Mouse (Mus musculus) liver, embryonic 12.5 days (tissue): ENCODE results near the gene Hoxb4. TPM values are rescaled to one million over a fixed set of nuclear protein-coding genes. Genes with fewer than 3 reads are reported as not detected.

Experiments
- ATAC-seq: fragments of 200-750 bp; cut with Nextera tagmentation; 2 replicates; pipeline ENCODE4 v1.8.0; 2017; ENCODE audit warnings: moderate number of reproducible peaks, mild to moderate bottlenecking, moderate library complexity
- H3K27ac ChIP-seq: fragments of 300-500 bp; sonication (generic); 2 replicates; pipeline ENCODE4 v1.5.1; 2016; ENCODE audit warnings: mild to moderate bottlenecking
- H3K27me3 ChIP-seq: fragments of 300-500 bp; sonication (generic); replicated peaks from 2 replicates; pipeline ENCODE4 v1.6.1; 2016; ENCODE audit warnings: mild to moderate bottlenecking, moderate library complexity
- H3K36me3 ChIP-seq: fragments of 300-500 bp; sonication (generic); 2 replicates; pipeline ENCODE4 v1.6.1; 2016; ENCODE audit warnings: mild to moderate bottlenecking, moderate library complexity
- H3K4me1 ChIP-seq: fragments of 300-500 bp; sonication (generic); 2 replicates; pipeline ENCODE4 v1.6.1; 2016
- H3K4me2 ChIP-seq: fragments of 300-500 bp; sonication (generic); 2 replicates; pipeline ENCODE4 v1.6.1; 2016; ENCODE audit warnings: mild to moderate bottlenecking, moderate library complexity
- H3K4me3 ChIP-seq: fragments of 300-500 bp; sonication (generic); 2 replicates; pipeline ENCODE4 v1.5.1; 2016; ENCODE audit warnings: mild to moderate bottlenecking, moderate library complexity
- H3K9ac ChIP-seq: fragments of 300-500 bp; sonication (generic); 2 replicates; pipeline ENCODE4 v1.6.1; 2016; ENCODE audit warnings: mild to moderate bottlenecking, moderate library complexity
- H3K9me3 ChIP-seq: fragments of 300-500 bp; sonication (generic); replicated peaks from 2 replicates; pipeline ENCODE4 v1.6.1; 2016; ENCODE audit warnings: mild to moderate bottlenecking, moderate library complexity
- WGBS: fragments of 180-500 bp; shearing (Covaris S2); methylation state at CpG from one replicate; pipeline ENCODE4 v1.1.7; 2016; ENCODE audit not compliant: insufficient replicate concordance; 5-methylcytosine and 5-hydroxymethylcytosine counted together
- polyA plus RNA-seq: library from polyadenylated mRNA; unstranded; fragments of >200 nt; fragmentation: Nextera tagmentation; extraction: Ambion mirVana; gene quantifications from 2 replicates; pipeline ENCODE4 v1.2.1, GENCODE M21; 2016

Hoxb4 gene
- polyA plus RNA-seq, 1 experiment from 2014 or later = 0.62 TPM

DNA sequence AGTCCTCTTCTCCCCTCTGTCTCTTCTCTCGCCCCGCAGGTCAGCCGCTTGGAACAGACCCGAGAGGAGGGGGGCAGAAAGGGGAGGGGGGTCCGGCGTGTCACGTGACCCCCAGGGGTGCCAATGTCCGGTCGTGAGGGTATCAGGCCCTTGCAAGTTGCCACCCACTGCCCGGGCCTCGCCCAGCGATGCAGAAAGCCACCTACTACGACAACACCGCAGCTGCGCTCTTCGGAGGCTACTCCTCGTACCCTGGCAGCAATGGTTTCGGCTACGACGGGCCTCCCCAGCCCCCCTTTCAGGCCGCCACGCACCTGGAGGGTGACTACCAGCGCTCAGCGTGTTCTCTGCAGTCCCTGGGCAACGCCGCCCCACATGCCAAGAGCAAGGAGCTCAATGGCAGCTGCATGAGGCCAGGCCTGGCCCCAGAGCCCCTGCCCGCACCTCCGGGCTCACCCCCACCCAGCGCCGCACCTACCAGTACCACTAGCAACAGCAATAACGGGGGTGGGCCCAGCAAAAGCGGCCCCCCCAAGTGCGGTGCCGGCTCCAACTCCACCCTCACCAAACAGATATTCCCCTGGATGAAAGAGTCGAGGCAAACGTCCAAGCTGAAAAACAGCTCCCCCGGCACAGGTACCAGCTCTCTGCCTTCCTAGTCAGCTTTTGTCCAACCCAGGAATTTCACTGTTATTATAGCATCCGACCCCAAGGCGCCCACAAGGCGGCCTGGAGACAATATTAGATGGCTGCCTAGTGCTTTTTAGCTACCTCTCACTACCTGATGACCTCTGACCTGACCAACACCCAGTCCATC is 26.2 kb downstream of the Hoxb4 start:
- no peak overlapping the region for H3K9ac ChIP-seq
- H3K27ac ChIP-seq = 0 out of 2 replicates have a peak overlapping the region, but pooled peaks have one; percentile 1
- no peak for ATAC-seq
- H3K4me2 ChIP-seq = no peak overlapping the region
- no peaks in the 10 kb centered on the region for H3K36me3 ChIP-seq
- peaks cover 97% of the 10 kb centered on the region for H3K27me3 ChIP-seq
- no peaks in the 10 kb centered on the region for H3K9me3 ChIP-seq
- peaks cover 27% of the 10 kb centered on the region for H3K4me1 ChIP-seq
- H3K4me3 ChIP-seq = no peak overlapping the region
- WGBS = 27% methylated on average over 39 of the region's 40 CpGs

DNA sequence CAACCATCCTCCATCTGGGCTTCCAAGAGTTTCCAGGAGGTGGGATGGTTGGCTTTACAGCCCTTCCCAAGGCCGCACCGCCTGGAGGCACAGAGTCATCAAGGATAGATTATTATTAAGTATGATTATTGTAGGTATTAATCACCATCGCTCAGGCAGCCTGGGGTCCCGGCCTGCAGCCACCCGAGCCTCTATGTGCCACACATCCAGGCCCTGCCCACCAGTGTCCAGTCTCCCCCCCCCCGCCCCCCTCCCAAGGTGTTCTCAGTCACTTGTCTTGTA is 26.8 kb downstream of the Hoxb4 start:
- Histone ChIP-seq H3K27ac (no peak overlapping the region), H3K9ac (no peak overlapping the region), H3K4me2 (peak overlapping the region; percentile 43), H3K4me3 (no peak overlapping the region), H3K9me3 (no peaks in the 10 kb centered on the region), H3K36me3 (no peaks in the 10 kb centered on the region), H3K4me1 (peaks cover 27% of the 10 kb centered on the region), H3K27me3 (peaks cover 97% of the 10 kb centered on the region)
- no peak for ATAC-seq
- WGBS = 45% methylated on average over 6 of the region's 6 CpGs

DNA sequence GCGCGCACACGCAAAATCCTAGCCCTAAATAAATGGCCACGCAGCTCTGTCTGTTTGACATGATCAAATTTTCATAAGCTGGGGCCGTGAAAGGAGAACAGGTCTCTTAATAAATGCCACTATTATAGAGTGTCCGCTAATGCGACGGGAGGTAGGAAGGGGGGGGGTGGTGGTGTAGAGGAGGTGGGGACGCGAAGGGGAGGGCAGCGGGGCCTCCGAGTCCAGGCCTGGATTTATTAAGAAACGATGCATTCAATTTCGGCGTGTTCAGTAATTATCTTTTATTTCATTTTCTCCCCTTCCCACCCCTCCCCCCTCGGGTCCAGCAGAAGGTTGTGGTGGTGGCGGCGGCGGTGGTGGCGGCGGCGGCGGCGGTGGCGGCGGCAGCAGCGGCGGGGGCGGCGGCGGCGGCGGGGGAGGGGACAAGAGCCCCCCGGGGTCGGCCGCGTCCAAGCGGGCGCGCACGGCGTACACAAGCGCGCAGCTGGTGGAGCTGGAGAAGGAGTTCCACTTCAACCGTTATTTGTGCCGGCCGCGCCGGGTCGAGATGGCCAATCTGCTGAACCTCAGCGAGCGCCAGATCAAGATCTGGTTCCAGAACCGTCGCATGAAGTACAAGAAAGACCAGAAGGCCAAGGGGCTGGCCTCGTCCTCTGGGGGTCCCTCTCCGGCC is 27.3 kb downstream of the Hoxb4 start:
- 6% methylated on average over 42 of the region's 56 CpGs for WGBS
- no peak for ATAC-seq
- Histone ChIP-seq H3K27ac (peak overlapping the region; percentile 36; the same call in 1 of the 2 replicates), H3K4me2 (peak overlapping the region; percentile 43), H3K9ac (no peak overlapping the region), H3K36me3 (no peaks in the 10 kb centered on the region), H3K4me3 (peak overlapping the region; percentile 35), H3K4me1 (peaks cover 27% of the 10 kb centered on the region), H3K9me3 (no peaks in the 10 kb centered on the region), H3K27me3 (peaks cover 97% of the 10 kb centered on the region)

DNA sequence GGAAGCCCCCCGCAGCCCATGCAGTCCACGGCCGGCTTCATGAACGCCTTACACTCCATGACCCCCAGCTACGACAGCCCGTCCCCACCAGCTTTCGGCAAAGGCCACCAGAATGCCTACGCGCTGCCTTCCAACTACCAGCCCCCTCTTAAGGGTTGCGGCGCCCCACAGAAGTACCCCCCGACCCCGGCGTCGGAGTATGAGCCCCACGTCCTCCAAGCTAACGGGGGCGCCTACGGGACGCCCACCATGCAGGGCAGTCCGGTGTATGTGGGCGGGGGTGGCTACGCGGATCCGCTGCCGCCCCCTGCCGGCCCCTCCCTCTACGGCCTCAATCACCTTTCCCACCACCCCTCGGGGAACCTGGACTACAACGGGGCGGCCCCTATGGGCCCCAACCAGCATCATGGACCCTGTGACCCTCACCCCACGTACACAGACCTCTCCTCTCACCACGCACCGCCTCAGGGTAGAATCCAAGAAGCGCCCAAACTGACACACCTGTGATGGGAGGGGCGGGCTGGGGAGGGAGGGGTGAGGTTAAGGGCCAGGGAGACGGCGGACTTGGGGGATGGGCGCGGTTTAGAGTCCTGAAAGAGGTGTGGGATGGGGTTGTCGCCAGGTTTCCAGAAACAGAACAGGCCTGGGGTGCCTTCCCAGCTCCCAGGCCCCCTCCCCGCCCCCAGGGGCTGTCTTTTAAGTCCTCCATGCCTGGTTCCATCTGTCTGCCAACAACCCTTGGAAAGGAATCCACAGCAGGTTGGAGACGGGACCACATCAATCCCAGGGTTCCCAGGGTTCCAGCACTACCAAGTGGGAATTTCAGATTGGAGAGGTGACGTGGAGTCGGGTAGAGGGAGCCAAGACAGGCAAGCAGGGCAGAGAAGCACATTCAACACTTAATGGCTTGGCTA is 28.1 kb downstream of the Hoxb4 start:
- Histone ChIP-seq H3K27me3 (peaks cover 97% of the 10 kb centered on the region), H3K4me1 (peaks cover 27% of the 10 kb centered on the region), H3K36me3 (no peaks in the 10 kb centered on the region), H3K4me3 (peak overlapping the region; percentile 35), H3K4me2 (peak overlapping the region; percentile 43), H3K27ac (peak overlapping the region; percentile 36; the same call in 1 of the 2 replicates), H3K9ac (no peak overlapping the region), H3K9me3 (no peaks in the 10 kb centered on the region)
- WGBS = 12% methylated on average over 45 of the region's 45 CpGs
- no peak for ATAC-seq

DNA sequence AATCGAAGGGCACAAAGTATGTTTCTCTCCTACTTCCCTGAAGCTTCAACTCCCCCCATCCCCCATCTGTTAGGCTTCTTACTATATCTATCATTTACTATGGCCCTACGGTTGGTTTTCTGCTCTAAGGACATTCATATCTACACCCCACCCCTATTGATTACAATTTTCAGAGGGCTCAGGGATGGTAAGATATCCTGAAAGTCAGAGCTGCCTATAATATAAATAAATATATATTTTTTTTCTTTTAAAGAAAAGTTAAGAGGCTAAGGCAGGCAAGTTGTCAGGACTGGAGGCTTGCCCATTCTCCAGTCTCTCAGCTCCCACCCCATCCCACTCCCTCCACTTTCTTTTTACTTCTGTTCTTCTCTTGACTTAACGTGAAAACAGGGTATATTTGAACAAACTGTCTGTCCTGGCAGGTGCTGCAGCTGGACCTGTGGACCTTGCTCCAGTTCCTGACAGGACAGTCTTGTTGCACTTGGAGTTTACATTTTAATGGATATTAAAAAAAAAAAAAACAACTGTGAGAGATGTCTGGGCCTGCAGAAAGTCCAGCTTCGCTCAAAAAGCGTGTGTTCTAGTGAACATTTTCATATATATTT is 29.0 kb downstream of the Hoxb4 start:
- H3K4me1 ChIP-seq = peaks cover 23% of the 10 kb centered on the region
- peaks cover 97% of the 10 kb centered on the region for H3K27me3 ChIP-seq
- H3K4me2 ChIP-seq = no peak overlapping the region

DNA sequence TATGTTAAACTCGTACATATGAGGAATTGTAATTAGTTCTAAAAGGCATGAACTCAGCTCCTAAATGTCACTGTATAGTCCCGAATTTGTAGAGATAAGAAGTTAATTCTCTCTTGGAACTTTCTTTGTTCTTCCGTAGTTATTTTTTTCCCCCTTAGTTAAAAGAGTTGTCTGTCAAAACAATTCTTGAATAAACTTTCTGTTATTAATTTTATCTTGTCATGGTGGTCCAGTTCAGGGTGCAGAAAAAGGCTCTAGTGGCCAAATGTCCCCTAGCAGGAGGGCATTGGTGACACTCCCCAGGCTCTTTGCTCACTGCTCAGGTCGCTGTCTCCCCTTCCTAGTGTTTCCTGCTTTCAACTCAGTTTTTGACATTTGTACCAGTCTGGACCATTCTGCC is 29.6 kb downstream of the Hoxb4 start:
- no peak overlapping the region for H3K4me2 ChIP-seq
- ATAC-seq = no peak
- peaks cover 23% of the 10 kb centered on the region for H3K4me1 ChIP-seq
- no peaks in the 10 kb centered on the region for H3K9me3 ChIP-seq
- peak overlapping the region; percentile 45; the same call in 1 of the 2 replicates for H3K27ac ChIP-seq
- no peak overlapping the region for H3K9ac ChIP-seq
- peaks cover 97% of the 10 kb centered on the region for H3K27me3 ChIP-seq
- H3K36me3 ChIP-seq = no peaks in the 10 kb centered on the region
- 24% methylated on average over 4 of the region's 4 CpGs for WGBS
- H3K4me3 ChIP-seq = no peak overlapping the region

More for the DNA sequence above, 29.0 kb downstream of the Hoxb4 start:
- Histone ChIP-seq H3K9me3 (no peaks in the 10 kb centered on the region), H3K27ac (no peak overlapping the region), H3K9ac (no peak overlapping the region), H3K4me3 (no peak overlapping the region), H3K36me3 (no peaks in the 10 kb centered on the region)
- ATAC-seq = no peak
- WGBS = 44% methylated on average over 5 of the region's 5 CpGs

DNA sequence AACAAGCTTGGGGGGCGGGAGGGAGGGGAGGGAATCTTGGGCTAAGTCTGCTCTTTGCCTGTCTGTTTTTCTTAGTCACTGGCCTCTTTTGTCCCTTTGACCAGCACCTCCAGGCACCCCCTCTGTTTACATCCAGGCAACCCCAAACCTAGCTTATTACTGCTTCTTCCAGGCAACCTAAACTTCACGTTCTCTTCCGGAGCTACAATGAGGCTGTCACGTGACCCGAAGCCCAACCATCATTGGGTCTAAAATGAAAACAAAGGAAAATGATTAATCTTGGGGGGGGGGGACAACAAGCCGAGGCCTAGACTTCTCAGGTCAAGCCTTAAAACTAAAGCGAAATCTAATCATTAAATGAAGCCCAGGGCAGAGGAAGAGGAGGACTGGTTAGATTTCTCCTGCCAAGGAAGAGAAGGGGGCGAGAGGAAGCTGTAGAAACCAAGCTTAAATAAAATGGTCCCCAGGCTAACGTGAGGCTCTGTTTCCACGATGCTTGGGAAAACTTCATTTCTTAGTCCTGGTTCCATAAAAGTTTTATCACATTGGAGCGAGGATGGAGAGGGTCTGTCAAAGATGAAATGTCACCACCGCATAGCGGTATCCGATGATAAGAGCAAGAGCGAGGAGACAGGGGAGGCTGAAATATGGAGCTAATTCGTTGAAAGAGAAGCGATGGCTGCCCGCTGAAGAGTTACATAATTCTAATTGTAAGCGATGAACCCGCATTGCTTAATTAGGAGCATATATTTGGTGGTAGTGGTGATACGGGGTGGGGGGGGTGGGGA is 30.3 kb downstream of the Hoxb4 start:
- Histone ChIP-seq H3K36me3 (no peaks in the 10 kb centered on the region), H3K9me3 (no peaks in the 10 kb centered on the region), H3K27ac (peak overlapping the region; percentile 45; the same call in 1 of the 2 replicates), H3K4me2 (0 out of 2 replicates have a peak overlapping the region, but pooled peaks have one; percentile 8), H3K9ac (no peak overlapping the region), H3K27me3 (peaks cover 97% of the 10 kb centered on the region), H3K4me1 (peaks cover 23% of the 10 kb centered on the region), H3K4me3 (no peak overlapping the region)
- WGBS = 20% methylated on average over 21 of the region's 21 CpGs
- ATAC-seq = no peak

DNA sequence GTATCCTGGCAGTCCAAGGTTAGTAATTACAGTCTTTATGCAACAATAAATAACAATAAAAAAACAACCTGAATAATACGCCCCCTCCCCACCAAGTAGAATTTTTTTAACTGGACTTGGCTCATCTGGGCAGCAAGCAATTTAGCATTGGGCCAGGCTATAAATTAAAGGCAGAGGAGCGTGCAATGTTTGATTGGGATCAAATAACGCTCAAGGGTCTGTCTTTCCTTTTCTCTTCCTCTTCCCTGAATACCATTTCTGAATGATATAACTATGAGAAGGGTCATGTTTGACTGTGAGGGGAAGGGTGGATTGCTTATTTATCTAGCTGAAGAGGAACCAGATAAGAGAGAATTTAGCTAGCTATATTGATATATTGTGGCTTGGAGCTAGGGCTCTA is 30.9 kb downstream of the Hoxb4 start:
- WGBS = 57% methylated on average over 3 of the region's 3 CpGs
- no peak overlapping the region for H3K4me2 ChIP-seq
- H3K27me3 ChIP-seq = peaks cover 96% of the 10 kb centered on the region
- ATAC-seq = no peak
- no peak overlapping the region for H3K4me3 ChIP-seq
- H3K9ac ChIP-seq = no peak overlapping the region
- no peaks in the 10 kb centered on the region for H3K36me3 ChIP-seq
- no peaks in the 10 kb centered on the region for H3K9me3 ChIP-seq
- peaks cover 23% of the 10 kb centered on the region for H3K4me1 ChIP-seq
- H3K27ac ChIP-seq = no peak overlapping the region

DNA sequence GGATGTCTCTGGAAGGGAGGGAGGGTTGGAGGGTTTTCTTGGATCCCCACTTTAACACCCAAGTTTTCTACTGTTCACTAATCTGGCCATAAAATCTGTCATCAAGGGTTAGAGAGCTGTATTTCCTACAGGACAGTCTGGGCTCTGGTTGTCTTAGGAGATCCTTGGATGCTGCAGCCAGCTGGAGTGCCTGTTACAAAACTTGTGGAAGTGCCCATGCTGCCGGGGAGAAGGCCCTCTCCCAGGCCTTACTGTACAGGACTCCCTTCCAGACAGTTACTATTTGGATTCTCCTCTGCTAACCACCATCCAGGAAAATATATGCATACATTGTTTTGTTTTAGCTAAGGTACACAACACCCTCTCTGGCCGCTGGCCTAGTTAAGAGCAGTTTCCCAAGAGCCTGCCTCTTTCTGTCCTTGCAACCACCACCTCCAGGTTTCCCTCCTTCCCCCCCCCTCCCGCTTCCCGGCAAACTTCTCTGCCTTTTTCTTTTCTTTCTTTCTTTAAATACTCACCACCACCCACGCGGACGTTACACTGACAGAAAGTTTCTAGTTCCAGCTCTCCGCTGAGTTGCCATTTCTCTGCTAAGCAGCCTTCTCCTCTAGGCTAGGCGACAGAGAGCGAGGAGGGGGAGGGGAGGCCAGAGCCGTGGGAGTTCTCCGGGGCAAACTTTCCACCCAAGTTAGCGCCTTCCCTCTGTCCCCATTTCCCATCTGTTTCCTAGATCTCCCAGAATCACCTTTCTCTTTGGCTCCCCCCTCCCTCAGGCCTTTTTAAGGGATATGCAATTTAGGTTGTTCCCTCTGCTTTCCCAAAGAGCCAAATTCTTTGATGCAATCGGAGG is 31.6 kb downstream of the Hoxb4 start:
- peaks cover 96% of the 10 kb centered on the region for H3K27me3 ChIP-seq
- H3K9ac ChIP-seq = no peak overlapping the region
- peaks cover 23% of the 10 kb centered on the region for H3K4me1 ChIP-seq
- WGBS = 29% methylated on average over 14 of the region's 14 CpGs
- no peaks in the 10 kb centered on the region for H3K9me3 ChIP-seq
- no peak overlapping the region for H3K4me3 ChIP-seq
- ATAC-seq = no peak
- no peak overlapping the region for H3K4me2 ChIP-seq
- H3K36me3 ChIP-seq = no peaks in the 10 kb centered on the region
- 0 out of 2 replicates have a peak overlapping the region, but pooled peaks have one; percentile 26 for H3K27ac ChIP-seq

DNA sequence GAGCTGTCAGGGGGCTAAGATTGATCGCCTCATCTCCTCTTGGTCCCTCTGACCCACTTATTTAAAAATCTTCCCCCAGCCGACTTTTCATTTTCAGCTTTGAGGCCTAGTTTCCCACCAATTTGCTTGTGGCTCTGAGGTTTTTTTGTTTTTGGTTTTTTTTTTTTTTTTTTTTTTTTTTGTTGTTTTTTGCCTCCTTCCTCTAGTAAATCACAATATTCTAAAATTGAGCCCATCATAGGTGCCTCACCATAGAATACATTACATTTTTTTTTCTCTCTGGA is 32.2 kb downstream of the Hoxb4 start, which contains the start of gene Hoxb2:
Gene Hoxb2, plus strand, starts transcription at position 185 of the 284 bp plus-strand sequence.
- Histone ChIP-seq H3K4me3 (no peak within 1 kb of the TSS), H3K27ac (peak within 1 kb of the TSS; percentile 54; the same call in 1 of the 2 replicates)
- no peak for ATAC-seq

More for the DNA sequence above, 32.2 kb downstream of the Hoxb4 start, which contains the start of gene Hoxb2:
- H3K36me3 ChIP-seq = no peaks in the 10 kb centered on the region
- H3K9ac ChIP-seq = no peak within 1 kb of the TSS
- peaks cover 95% of the 10 kb centered on the region for H3K27me3 ChIP-seq
- peaks cover 21% of the 10 kb centered on the region for H3K4me1 ChIP-seq
- 32% methylated on average over 2 of the region's 2 CpGs for WGBS
- no peaks in the 10 kb centered on the region for H3K9me3 ChIP-seq
- 0 out of 2 replicates have a peak within 1 kb of the TSS, but pooled peaks have one; percentile 25 for H3K4me2 ChIP-seq
